Mouse (Mus musculus) mesoderm, embryonic 11.5 days (tissue): ENCODE results near the gene Vmn1r208.
"Not testable (repeated sequence)": the region's sequence is repeated elsewhere in the genome, so short reads cannot be mapped to it uniquely, and the experiment has no call there.

ENCODE experiments used
- DNase-seq: peaks from one replicate; pipeline ENCODE4 v3.0.0-alpha.2; 2012; ENCODE audit warnings: low read depth, low spot score

Gene Vmn1r208

DNA sequence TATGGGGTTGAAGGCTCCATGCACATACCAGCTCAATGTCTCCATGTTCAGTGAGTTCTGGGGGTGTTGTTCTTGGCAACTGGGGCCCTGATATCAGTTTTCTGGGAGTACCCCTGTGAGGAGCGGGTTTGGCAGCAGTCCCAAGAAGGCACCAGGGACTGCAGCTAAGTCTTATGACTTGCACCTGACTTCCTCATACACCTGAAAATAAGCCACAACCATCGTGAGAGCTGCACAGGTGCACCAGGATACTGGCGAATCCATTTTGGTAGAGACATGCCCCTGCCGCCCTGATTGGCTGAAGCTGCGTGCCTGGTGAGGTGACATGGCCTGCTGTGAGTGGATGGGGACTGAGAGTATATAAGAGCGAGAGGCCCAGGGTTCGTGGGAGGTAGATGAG is at the start of gene Vmn1r208:
Vmn1r208 (minus strand) TSS at position 101 of the 400 bp plus-strand sequence.
- not testable (repeated sequence) for DNase-seq

DNA sequence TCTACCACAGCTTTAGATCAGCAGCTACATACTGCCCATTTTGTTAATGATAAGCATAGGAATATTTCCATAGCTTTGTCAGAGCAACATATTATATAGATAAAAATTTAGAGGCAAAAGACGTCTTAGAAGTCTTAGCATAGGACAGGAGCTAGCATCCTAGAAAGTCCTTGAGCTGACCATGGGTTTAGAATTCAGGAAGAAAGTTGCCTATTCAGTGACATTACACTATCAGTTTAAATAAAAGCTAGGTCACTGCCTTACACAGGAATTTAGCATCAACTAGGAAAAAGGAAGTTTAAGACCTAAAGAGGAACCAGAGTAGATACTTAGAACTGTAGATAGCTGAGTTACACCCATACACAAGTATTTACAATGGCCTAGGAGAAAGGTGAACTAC is 44.4 kb upstream of the Vmn1r208 start:
- DNase-seq: not testable (repeated sequence)

DNA sequence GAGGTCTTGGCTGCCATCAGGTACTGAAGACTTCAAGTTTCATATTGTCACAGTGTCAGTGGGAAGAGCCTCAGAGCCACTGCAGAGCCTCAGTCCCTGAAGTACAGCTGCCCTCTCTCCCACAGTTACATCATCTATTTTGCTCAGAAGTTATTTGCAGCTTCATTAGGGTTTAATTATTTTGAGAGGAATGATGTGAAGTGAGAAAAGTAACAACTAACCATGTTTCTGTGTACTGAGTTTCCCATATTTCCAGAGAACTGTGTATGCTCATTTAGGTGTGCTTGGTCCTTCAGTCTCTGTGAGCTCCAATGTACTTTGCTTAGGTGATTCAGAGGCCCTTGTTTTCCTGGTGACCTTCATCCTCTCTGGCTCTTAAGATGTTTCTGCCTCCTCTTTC is 32.4 kb upstream of the Vmn1r208 start, which contains the start of gene Vmn1r209:
Vmn1r209 (minus strand) TSS at position 101 of the 400 bp plus-strand sequence.
- DNase-seq: not testable (repeated sequence)

DNA sequence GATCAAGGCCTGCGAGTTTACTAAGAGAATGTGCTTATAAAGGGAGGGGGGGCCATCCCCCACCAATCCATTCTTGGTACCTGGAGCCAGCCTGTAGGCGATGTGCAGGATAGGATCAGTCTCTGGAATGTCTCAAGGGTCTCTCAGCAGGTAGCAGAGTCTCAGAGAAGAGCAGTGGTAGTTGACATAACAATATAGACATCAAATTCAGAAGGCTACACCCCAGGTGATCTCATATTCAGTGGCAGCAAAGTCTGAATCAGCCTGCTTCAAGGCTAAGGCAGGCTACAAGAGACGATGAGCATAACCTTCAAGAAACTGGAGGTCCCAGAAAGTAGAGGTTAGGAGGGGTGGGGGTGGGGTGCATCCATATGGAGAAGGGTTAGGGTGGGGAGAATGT is 10.9 kb upstream of the Vmn1r208 start:
- DNase-seq: not testable (repeated sequence)

- DNase-seq: not testable (repeated sequence)
These were observed 7.0 kb upstream of the Vmn1r208 start for GRCm38 (mm10) chr13:22784159-22784558.

GRCm38 (mm10) chr13:22771592-22771991 is 5.6 kb downstream of the Vmn1r208 start:
- not testable (repeated sequence) for DNase-seq

- no peak for DNase-seq
These were observed 29.7 kb downstream of the Vmn1r208 start for GRCm38 (mm10) chr13:22747524-22747923.

DNA sequence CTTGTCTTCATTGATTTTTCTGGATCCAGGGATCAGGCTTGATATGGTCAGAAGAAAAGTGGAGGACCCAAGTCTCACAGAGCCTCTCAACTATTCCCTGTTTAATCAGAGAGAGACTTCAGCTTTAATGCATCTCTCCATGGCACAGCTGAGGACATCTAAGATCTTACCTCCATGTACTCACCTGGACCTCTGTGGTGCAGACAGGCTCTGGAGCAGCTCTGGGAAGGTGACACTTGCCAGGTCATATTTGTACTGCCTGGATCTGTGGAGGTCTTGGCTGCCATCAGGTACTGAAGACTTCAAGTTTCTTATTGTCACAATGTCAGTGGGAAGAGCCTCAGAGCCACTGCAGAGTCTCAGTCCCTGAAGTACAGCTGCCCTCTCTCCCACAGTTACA is 47.7 kb downstream of the Vmn1r208 start, which contains the start of gene Vmn1r207-ps:
Vmn1r207-ps (minus strand) TSS at position 101 of the 400 bp plus-strand sequence.
- DNase-seq: not testable (repeated sequence)
